Mouse (Mus musculus): ENCODE results near the gene Dnmt3l. TPM values are rescaled to one million over a fixed set of nuclear protein-coding genes. Genes with fewer than 3 reads are reported as not detected.
"Not testable (repeated sequence)": the region's sequence is repeated elsewhere in the genome, so short reads cannot be mapped to it uniquely, and the experiment has no call there.

Dnmt3l gene
- total RNA-seq, 2 experiments from 2014 or later, result not detected

DNA sequence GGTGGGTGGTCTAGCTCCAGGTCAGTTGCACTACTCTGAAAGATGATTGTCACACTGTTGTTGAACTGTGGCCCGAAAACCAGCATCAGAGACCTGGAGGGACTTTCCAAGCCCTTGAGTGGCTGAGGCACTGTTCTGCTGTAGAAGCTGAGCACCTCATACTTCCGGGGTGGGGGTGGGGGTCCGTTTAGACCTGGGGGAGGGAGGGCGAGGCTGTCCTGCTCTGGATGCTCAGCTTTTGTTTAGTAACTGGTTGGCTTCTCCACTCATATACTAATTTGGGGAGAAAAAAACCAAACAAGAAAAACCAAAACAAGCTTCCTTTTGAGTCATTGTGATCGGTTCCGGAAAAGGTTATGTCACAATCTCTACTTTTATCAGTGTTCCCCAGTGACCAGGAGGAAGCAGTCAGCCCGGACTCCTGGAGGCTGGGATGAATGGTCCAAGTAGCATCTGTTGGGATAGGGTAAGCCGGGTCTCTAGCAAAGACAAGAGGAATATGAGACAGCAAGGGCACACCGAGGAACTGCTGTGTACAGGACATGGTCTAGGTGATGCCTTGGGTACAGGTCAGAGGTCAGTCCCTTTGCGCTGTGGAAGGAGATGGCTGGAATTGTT, 44.8 kb downstream of the Dnmt3l start:
- no peak for DNase-seq

DNA sequence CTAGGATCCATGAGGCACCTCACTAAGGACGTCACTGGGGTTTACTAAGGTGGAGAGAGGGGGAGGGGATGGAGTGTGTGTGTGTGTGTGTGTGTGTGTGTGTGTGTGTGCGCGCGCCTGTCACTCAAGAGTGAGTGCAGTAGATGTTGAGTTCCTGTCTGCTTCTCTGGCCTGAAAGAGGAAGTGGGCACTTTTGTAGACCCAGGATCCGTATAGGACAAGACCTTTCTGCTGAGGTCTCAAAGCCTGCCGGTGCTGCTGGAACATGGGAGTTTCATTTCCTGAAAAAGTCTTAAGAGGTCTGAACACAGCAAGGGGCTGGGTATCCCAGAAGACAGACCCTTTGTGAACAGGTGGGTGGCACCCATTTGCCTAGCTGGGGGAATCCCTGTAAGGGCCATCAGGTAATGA, 45.4 kb downstream of the Dnmt3l start:
- no peak for DNase-seq

DNA sequence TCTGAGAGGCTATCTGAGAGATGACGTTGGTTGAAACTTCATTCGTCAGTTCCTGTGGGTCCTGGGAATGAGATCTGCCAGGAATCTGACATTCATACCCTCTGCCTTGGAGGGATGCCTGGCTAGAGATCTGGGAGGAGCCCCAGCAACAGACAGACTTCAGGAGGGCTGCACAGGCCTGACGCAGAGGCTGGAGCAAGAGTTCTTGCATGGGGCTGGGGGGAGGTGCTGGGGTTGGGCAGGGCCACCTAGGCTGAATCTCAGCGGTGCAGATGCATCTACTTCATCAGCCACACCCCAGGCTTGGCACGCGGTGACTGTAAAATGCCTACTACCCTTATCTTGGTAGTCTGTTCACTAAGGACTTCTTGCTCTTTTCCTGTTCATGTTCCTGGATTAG, 48.5 kb downstream of the Dnmt3l start:
- DNase-seq, result no peak

DNA sequence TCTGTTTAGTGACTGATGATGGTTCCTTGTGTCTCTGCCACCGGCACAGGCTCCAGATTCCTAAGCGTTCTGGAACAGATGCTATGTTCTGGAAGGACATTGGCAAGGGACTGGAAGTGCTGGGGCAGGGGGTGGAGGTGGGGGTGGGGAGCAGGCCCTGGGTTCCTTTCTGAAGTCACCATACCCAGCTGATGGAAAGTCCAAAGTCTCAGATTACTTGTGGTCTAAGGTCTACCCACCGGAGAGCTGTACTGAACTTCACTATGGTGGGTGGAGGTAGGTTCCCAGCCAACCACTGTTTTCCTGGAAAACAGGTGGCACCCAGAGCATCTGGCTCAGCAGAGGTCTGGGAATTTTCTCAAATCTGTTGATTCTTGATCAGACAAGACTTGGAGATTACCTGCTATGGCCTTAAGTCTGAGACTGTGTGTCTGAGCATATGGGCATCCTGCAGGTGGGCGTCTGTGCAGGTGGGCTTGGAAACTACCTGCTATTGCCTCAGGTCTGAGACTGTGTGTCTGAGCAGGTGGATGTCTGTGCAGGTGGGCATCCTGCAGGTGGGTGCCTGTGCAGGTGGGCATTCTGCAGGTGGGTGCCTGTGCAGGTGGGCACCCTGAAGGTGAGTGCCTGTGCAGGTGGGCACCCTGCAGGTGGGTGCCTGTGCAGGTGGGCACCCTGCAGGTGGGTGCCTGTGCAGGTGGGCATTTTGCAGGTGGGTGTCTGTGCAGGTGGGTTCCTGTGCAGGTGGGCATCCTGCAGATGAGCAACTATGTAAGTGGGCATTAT, 49.2 kb downstream of the Dnmt3l start:
- no peak for DNase-seq

DNA sequence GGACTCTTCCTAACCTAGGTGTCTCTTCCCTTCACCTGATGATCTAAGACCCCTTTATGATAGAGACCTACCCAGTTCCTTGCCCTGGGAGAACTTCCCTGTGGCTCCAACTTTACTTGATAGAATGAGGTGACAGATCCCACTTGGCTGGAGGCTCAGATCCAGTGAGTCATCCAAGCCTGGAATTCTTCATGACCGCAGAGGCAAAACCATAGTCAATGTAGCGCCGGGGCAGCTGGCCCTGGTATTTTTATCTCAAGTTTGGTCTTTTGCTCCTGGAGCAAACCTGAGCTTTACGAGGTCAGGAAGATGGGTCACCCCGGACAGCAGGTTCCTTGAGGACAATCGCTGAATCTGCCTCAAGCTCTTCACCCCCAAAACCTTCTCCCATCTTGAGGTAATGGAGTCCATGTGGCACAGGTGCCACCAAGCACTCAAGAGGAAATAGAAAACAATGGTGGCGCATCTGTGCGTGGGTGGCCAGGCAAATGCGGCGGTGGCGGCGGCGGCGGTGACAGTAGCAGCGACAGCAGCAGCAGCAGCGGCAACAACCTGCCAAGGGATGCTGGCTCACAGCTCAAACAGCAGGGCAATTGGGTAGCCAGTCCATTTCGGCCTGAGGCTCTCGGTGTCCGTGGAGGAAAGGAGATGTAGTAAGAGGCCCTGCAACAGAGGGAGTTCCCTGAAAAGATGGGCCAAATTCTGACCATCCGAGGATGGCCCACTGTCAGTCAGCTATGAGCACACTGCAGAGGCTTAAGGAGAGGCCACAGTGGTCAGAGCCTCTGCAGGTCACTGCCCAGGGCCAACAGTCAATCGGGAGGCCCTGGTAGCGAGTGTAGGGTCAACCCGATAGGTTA, 50.3 kb downstream of the Dnmt3l start:
- DNase-seq, result no peak

DNA sequence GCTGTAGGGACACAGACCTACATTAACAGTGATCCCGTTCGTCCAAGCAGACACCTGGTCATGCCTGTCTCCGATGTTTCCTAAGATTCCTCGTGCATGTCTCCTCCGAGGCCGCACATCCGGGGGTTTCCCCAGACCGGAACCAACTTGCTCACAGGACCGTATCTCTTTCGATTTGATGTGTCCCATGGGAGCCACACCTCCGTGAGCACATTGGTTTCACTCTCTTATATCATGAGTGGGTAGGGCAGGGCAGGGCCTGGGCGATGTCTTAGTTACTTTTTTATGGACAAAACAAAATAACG, 50.9 kb downstream of the Dnmt3l start:
- DNase-seq, result no peak

DNA sequence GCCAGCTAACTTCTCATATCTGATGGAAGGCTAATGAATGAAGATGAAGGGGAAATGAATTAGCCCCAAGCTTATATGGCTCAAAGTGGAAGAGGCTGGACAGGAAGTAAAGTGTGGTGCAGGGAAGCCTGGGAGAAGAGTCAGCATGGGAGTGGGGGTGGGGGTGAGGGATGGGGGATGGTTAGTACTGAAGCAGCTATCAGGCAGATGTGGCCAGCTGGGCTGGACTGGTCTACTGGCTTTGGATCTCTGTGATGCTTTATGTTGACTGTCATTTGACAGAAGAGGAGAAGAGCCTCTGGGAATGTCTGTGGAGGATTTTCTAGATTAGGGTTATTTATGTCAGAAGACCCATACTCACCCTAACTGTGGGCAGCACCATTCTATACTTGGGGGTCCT, 53.5 kb downstream of the Dnmt3l start:
- no peak for DNase-seq

DNA sequence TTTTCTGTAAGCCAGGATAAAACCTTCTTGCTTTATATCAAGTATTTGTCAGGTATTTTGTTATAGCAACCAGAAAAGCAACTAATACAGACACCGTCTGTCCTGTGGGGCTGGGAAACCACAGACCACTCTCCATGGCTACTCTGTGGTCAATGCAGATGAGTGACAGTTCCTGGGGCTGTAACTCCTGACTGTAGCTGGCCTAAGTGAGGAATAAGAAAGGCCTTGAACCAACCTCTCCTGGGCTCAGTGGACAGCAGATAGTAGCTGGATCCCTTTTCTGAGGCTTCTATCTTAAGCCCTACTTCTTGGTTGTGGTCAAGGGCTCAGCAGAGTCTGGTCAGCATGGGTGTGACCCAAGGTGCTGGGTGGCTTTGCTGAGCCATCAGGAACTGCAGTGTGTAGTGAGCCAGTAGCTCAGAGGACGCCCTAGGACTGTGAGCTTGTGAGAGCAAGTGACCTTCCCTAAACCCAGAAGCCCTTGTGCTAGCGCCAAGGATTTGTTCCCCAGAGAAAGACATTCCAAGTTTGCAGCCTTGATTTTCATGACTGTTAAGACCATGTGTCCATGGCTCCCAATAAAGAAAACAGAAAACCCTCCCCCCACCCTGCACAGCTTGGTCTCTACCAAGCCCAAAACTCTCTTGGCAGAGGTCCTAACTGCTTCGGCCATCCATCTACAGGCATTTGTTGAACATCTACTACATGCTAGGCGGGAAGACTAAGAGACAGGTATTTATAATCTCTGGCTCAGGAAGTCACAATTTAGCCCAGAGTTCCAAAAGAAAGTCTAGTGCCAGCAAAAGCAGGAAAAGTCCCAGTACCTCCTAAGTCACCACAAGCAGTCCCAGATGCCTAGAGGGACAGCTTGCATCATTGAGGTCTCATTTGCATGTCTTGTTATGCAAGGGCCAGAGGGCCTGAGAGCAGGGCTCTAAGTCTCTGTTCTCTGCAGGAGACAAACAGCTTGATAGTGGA, 54.5 kb downstream of the Dnmt3l start:
- DNase-seq, result peak; percentile 63

DNA sequence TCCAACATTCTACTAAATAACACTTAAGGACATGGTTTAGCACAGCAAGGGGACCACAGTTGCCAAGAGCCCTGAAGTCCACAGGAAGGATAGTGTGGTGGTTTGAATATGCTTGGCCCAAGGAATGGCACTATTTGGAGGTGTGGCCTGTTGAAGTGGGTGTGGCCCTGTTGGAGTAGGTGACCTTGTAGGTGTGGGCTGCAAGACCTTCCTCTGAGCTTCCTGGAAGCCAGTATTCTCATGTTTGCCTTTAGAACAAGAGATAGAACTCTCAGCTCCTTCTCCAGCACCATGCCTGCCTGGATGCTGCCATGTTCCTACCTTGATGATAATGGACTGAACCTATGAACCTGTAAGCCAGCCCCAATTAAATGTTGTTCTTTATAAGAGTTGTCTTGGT, 58.1 kb downstream of the Dnmt3l start:
- not testable (repeated sequence) for DNase-seq

DNA sequence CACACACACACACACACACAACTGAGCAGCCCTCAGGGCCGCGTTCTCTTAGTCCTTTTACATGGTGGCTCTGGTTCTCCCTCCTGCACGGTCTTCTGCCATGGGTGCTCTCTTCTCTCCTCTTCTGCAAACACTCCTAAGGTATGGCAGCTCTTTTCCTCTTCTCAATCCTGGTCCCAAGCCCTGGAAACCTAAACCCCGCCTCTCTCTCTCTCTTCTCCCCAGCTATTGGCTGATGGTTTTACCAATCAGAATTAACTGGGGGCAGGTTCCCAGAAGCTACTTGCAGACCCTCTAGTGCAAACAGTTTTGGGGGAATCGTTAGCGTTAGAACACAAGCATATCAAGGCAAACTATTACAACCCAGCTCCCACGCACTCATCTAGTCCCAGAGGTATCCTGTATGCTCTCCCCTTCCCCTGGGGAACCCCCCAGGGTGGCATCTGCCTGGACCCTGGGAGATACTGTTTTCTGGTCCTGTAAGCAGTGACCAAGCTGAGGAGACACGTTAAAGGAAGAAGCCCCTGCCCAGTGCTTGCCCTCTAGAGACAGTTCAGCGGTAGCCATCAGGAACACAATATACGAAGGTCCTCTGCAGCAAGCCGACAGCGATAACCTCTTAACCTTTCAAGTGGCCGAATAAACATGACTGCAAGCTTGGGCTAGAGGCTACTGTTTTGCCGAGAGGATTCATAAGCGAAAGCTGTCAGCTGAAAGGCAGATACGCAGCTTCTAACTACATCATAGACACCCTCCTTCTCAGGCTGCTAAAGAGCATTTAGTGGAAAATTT, 59.4 kb downstream of the Dnmt3l start:
- no peak for DNase-seq

DNA sequence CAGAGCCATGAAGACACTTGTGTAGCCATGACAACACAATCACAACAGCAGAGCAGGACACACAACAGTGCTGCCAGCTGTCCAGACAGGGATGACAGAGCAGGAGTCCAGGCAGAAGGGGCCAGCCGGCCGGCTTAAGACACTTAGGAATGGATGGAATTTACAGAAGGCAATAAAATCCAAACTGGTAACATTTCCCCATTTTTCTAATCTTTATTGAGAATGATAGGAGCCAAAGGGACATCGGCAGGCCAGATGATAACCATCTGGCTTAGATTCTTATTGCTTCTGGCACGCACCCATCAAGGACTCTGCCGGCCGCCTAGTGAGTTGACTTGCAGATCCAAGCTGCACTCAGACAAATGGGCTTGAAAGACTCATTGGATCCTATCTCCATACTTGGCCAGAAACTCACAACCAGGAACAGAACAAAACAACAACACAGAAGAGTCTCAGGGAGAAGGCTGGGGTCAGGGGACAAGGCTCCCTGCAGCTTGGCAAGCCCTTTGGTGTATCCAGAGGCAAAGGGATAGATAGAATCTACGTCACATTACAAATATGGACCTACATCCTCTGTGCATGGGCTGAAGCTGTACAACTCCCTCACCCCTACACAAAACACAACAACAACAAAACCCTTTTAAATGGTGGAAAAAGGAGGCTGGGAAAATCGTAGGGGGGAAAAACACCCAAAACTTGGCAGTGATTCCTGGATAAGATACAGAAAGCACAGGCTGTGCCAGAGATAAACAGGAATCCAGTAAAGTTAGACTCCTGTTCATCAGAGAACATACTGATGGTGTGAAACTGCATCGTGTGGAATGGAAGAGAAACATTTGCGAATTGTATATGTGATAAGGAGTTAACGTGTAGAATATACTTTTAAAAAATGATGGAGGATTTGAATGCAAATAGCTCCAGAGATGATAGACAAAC, 63.1 kb downstream of the Dnmt3l start:
- peak; percentile 59 for DNase-seq

DNA sequence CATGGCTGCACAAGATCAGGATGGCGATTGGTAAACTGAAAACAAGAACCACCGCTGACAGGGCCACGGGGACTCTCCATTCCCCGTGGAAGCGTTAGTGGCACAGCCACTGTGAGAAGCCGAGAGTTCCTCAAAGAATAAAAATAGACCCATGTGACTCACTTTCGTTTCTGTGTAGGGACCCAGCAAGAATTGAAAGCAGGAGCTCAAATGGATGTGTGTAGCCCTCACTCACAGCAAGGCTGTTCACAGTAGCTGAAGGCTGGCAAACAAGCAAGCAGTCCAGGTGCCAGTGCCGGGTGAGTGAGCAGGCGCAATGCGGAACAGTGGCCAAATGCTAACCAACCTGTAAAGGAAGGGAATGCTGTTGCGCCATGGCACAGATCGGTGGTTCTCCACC, 63.8 kb downstream of the Dnmt3l start:
- DNase-seq, result no peak

Other genes starting within 250 kb of the Dnmt3l start
- not detected for gene Gm9639, start 246.9 kb upstream of the Dnmt3l start, total RNA-seq (2021)
- not detected for gene Gm19668, start 242.8 kb upstream of the Dnmt3l start, total RNA-seq (2021)
- not detected for gene Gm9507, start 230.1 kb upstream of the Dnmt3l start, total RNA-seq (2021)
- not detected for gene Gm2696, start 227.3 kb upstream of the Dnmt3l start, total RNA-seq (2021)
- gene Krtap10-4, start 214.9 kb upstream of the Dnmt3l start, total RNA-seq (2021), result not detected
- not detected for gene Krtap10-10, start 206.0 kb upstream of the Dnmt3l start, total RNA-seq (2021)
- not detected for gene Gm36176, start 195.1 kb upstream of the Dnmt3l start, total RNA-seq (2021)
- gene Gm10318, start 189.1 kb upstream of the Dnmt3l start, total RNA-seq (2021), result not detected
- gene Gm3285, start 180.0 kb upstream of the Dnmt3l start, total RNA-seq (2021), result not detected
- under 1 TPM; 0.18 to 0.32 TPM for gene Lrrc3, start 139.4 kb upstream of the Dnmt3l start, total RNA-seq (2021)
- under 1 TPM; 0.26 to 0.83 TPM for gene Trpm2, start 71.4 kb upstream of the Dnmt3l start, total RNA-seq (2021)
- gene 1810043G02Rik, start 63.4 kb upstream of the Dnmt3l start, total RNA-seq (2021), result 1 to 10 TPM; 4.0 to 4.7 TPM
- 1 to 10 TPM; 5.2 to 7.7 TPM for gene Pfkl, start 31.9 kb upstream of the Dnmt3l start, total RNA-seq (2021)
- gene Aire, start 1.7 kb downstream of the Dnmt3l start, total RNA-seq (2021), result not detected
- 1 to 10 TPM; 1.3 to 1.7 TPM for gene Icosl, start 27.4 kb downstream of the Dnmt3l start, total RNA-seq (2021)
- 100 to 1,000 TPM; 225 to 235 TPM for gene D10Jhu81e, start 127.8 kb downstream of the Dnmt3l start, total RNA-seq (2021)
- 1 to 10 TPM; 7.6 to 8.3 TPM for gene Pwp2, start 143.2 kb downstream of the Dnmt3l start, total RNA-seq (2021)
- gene Trappc10, start 202.7 kb downstream of the Dnmt3l start, total RNA-seq (2021), result 10 to 100 TPM; 31.0 to 32.9 TPM